Mouse (Mus musculus): ENCODE data around the gene Fbxo24. TPM values are rescaled to one million over a fixed set of nuclear protein-coding genes. Genes with fewer than 3 reads are reported as not detected.
A peak's percentile ranks its signal among the peaks of the same experiment; 100 is the strongest.

Fbxo24 gene
- polyA plus RNA-seq, 1 experiment from 2014 or later, result 0.16 TPM

GRCm38 (mm10) chr5:137590507-137590906 lies 38.3 kb downstream of the Fbxo24 start:
- no peaks in the 10 kb centered on the region; the same call in 1 of the 2 replicates for H3K9me3 ChIP-seq (ENCODE audit: control insufficient read depth, low read length)
- DNase-seq (ENCODE audit: low spot score, missing footprints) (no peak), ATAC-seq (ENCODE audit: low FRiP score) (no peak)
- H3K4me3 ChIP-seq (ENCODE audit: low read depth, low read length), result no peak overlapping the region
- WGBS, result 81% methylated on average over 5 of the region's 5 CpGs
- no peaks in the 10 kb centered on the region for H3K36me3 ChIP-seq (ENCODE audit: control insufficient read depth, insufficient read depth, low read length)
- no peak overlapping the region for H3K9ac ChIP-seq (ENCODE audit: low read length)
- H3K4me1 ChIP-seq (ENCODE audit: control insufficient read depth, insufficient read depth, low read length), result no peaks in the 10 kb centered on the region
- H3K4me2 ChIP-seq, result no peak overlapping the region
- H3K27ac ChIP-seq (ENCODE audit: low read depth, low read length), result no peak overlapping the region
- H3K27me3 ChIP-seq (ENCODE audit: control insufficient read depth, insufficient read depth, low read length), result no peaks in the 10 kb centered on the region

DNA sequence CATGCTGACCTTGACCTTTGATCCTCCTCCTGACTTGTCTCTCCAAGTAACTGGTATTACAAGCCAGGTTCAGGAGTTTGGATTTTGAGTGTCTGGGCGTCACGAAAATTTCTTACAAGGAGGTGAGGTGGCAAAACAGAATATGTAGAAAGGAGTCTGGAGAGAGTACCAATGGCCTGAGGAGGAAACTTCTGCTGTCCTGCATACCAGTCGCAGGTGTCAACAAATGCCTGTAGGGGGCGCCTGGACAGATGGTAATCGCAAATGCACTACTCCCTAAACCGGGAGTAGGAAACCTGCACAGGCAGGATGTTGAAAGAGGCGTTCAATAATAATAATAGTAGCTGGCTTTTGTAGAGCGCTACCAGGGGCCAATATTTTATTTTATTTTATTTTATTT lies 43.8 kb downstream of the Fbxo24 start:
- no peak for ATAC-seq (ENCODE audit: low FRiP score)
- DNase-seq (ENCODE audit: low spot score, missing footprints), result peak; percentile 86
- WGBS, result 33% methylated on average over 8 of the region's 8 CpGs

GRCm38 (mm10) chr5:137583670-137584169 lies 45.1 kb downstream of the Fbxo24 start:
- peaks cover 2% of the 10 kb centered on the region; the same call in 1 of the 2 replicates for H3K27me3 ChIP-seq (ENCODE audit: control insufficient read depth, insufficient read depth, low read length)
- peak overlapping the region; percentile 45 for H3K4me2 ChIP-seq
- H3K9me3 ChIP-seq (ENCODE audit: control insufficient read depth, low read length), result no peaks in the 10 kb centered on the region; the same call in 1 of the 2 replicates
- no peaks in the 10 kb centered on the region for H3K36me3 ChIP-seq (ENCODE audit: control insufficient read depth, insufficient read depth, low read length)
- H3K27ac ChIP-seq (ENCODE audit: low read depth, low read length), result no peak overlapping the region
- no peaks in the 10 kb centered on the region for H3K4me1 ChIP-seq (ENCODE audit: control insufficient read depth, insufficient read depth, low read length)
- ATAC-seq (ENCODE audit: low FRiP score) (peak; percentile 72), DNase-seq (ENCODE audit: low spot score, missing footprints) (peak; percentile 93)
- 10% methylated on average over 27 of the region's 27 CpGs for WGBS
- peak overlapping the region; percentile 49; the same call in 1 of the 2 replicates for H3K9ac ChIP-seq (ENCODE audit: low read length)
- H3K4me3 ChIP-seq (ENCODE audit: low read depth, low read length), result peak overlapping the region; percentile 24

More for the DNA sequence above, 43.8 kb downstream of the Fbxo24 start:
- Histone ChIP-seq H3K9me3 (ENCODE audit: control insufficient read depth, low read length) (no peaks in the 10 kb centered on the region; the same call in 1 of the 2 replicates), H3K4me2 (no peak overlapping the region), H3K27me3 (ENCODE audit: control insufficient read depth, insufficient read depth, low read length) (peaks cover 2% of the 10 kb centered on the region; the same call in 1 of the 2 replicates), H3K4me1 (ENCODE audit: control insufficient read depth, insufficient read depth, low read length) (no peaks in the 10 kb centered on the region), H3K36me3 (ENCODE audit: control insufficient read depth, insufficient read depth, low read length) (no peaks in the 10 kb centered on the region), H3K27ac (ENCODE audit: low read depth, low read length) (no peak overlapping the region), H3K9ac (ENCODE audit: low read length) (no peak overlapping the region), H3K4me3 (ENCODE audit: low read depth, low read length) (no peak overlapping the region)

GRCm38 (mm10) chr5:137582702-137583101 lies 46.1 kb downstream of the Fbxo24 start:
- 41% methylated on average over 8 of the region's 8 CpGs for WGBS
- Histone ChIP-seq H3K4me3 (ENCODE audit: low read depth, low read length) (no peak overlapping the region), H3K9ac (ENCODE audit: low read length) (no peak overlapping the region), H3K9me3 (ENCODE audit: control insufficient read depth, low read length) (no peaks in the 10 kb centered on the region), H3K27me3 (ENCODE audit: control insufficient read depth, insufficient read depth, low read length) (peaks cover 2% of the 10 kb centered on the region; the same call in 1 of the 2 replicates), H3K4me1 (ENCODE audit: control insufficient read depth, insufficient read depth, low read length) (no peaks in the 10 kb centered on the region), H3K27ac (ENCODE audit: low read depth, low read length) (no peak overlapping the region), H3K36me3 (ENCODE audit: control insufficient read depth, insufficient read depth, low read length) (no peaks in the 10 kb centered on the region), H3K4me2 (no peak overlapping the region)
- DNase-seq (ENCODE audit: low spot score, missing footprints) (no peak), ATAC-seq (ENCODE audit: low FRiP score) (0 out of 2 replicates have a peak, but pooled peaks have one; percentile 33)

GRCm38 (mm10) chr5:137580246-137580645 lies 48.6 kb downstream of the Fbxo24 start:
- no peak overlapping the region for H3K27ac ChIP-seq (ENCODE audit: low read depth, low read length)
- H3K27me3 ChIP-seq (ENCODE audit: control insufficient read depth, insufficient read depth, low read length), result peaks cover 2% of the 10 kb centered on the region; the same call in 1 of the 2 replicates
- 81% methylated on average over 6 of the region's 6 CpGs for WGBS
- H3K4me1 ChIP-seq (ENCODE audit: control insufficient read depth, insufficient read depth, low read length), result no peaks in the 10 kb centered on the region
- H3K36me3 ChIP-seq (ENCODE audit: control insufficient read depth, insufficient read depth, low read length), result no peaks in the 10 kb centered on the region
- no peaks in the 10 kb centered on the region for H3K9me3 ChIP-seq (ENCODE audit: control insufficient read depth, low read length)
- no peak for ATAC-seq (ENCODE audit: low FRiP score)
- H3K9ac ChIP-seq (ENCODE audit: low read length), result no peak overlapping the region
- no peak overlapping the region for H3K4me2 ChIP-seq
- no peak for DNase-seq (ENCODE audit: low spot score, missing footprints)
- H3K4me3 ChIP-seq (ENCODE audit: low read depth, low read length), result no peak overlapping the region

DNA sequence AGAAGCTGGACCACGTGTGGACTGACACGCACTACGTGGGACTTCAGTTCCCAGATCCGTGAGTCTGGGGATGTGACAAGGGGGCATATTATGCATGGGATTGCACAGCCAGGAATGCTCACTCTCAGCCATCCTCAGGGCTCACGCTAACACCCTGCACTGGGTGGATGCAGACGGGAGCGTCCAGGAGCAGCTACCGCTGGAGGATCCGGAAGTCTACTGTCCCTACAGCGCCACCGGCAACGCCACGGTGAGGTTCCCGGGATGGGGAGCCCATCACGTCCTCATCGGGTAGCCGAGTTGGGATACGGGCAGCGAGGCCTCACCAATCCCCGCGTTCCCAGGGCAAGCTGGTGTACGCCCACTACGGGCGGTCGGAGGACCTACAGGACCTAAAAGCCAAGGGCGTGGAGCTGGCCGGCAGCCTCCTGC lies 54.3 kb downstream of the Fbxo24 start:
- no peaks in the 10 kb centered on the region for H3K9me3 ChIP-seq (ENCODE audit: control insufficient read depth, low read length)
- H3K4me1 ChIP-seq (ENCODE audit: control insufficient read depth, insufficient read depth, low read length), result peaks cover 7% of the 10 kb centered on the region
- H3K27me3 ChIP-seq (ENCODE audit: control insufficient read depth, insufficient read depth, low read length), result no peaks in the 10 kb centered on the region
- peak overlapping the region; percentile 14 for H3K4me3 ChIP-seq (ENCODE audit: low read depth, low read length)
- DNase-seq (ENCODE audit: low spot score, missing footprints) (peak; percentile 92), ATAC-seq (ENCODE audit: low FRiP score) (peak; percentile 59)
- peak overlapping the region; percentile 48 for H3K4me2 ChIP-seq
- WGBS, result 7% methylated on average over 27 of the region's 27 CpGs
- no peaks in the 10 kb centered on the region for H3K36me3 ChIP-seq (ENCODE audit: control insufficient read depth, insufficient read depth, low read length)
- peak overlapping the region; percentile 50 for H3K9ac ChIP-seq (ENCODE audit: low read length)
- no peak overlapping the region for H3K27ac ChIP-seq (ENCODE audit: low read depth, low read length)

DNA sequence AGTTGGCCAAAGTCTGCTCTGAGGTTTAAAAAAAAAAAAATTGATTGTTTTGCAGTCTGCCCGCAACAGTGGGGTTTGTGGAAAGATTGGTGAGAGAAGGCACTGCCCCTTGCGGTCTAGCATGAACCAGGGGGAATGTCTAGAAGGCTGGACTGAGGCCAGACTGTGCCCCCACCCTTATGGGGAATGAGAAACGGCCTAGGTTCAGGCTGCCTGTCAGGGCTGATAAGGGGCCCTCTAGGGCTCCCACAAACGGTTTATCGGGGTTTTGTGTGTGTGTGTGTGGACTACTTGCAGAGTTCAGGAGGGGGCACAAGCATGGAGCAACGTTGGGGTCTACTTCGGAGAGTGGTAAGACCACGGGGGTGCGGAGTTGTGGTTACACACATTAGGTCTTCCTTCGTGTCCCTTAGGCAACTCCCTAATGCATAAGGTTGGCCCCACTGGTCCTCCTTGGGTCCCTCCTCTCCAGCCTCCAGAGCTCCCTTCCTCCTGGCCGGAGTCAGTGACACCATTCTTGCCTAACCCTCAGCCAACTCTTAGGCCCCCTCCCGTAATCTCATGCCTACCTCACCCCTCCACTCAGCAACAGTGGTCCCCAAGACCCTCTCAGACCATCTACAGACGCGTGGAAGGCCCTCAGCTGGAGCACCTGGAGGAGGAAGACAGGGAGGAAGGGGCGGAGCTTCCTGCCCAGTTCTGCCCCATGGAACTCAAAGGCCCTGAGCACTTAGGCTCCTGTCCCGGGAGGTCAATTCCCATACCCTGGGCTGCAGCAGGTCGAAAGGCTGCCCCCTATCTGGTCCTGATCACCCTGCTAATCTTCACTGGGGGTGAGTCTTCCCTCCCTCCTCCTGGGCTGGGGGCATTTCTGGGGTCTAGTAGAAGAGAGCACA lies 57.9 kb downstream of the Fbxo24 start:
- Histone ChIP-seq H3K9me3 (ENCODE audit: control insufficient read depth, low read length) (no peaks in the 10 kb centered on the region), H3K4me2 (no peak overlapping the region), H3K27ac (ENCODE audit: low read depth, low read length) (no peak overlapping the region), H3K9ac (ENCODE audit: low read length) (no peak overlapping the region), H3K4me3 (ENCODE audit: low read depth, low read length) (no peak overlapping the region), H3K27me3 (ENCODE audit: control insufficient read depth, insufficient read depth, low read length) (no peaks in the 10 kb centered on the region), H3K36me3 (ENCODE audit: control insufficient read depth, insufficient read depth, low read length) (no peaks in the 10 kb centered on the region), H3K4me1 (ENCODE audit: control insufficient read depth, insufficient read depth, low read length) (peaks cover 7% of the 10 kb centered on the region)
- DNase-seq (ENCODE audit: low spot score, missing footprints), result no peak
- 78% methylated on average over 17 of the region's 17 CpGs for WGBS
- ATAC-seq (ENCODE audit: low FRiP score), result no peak

DNA sequence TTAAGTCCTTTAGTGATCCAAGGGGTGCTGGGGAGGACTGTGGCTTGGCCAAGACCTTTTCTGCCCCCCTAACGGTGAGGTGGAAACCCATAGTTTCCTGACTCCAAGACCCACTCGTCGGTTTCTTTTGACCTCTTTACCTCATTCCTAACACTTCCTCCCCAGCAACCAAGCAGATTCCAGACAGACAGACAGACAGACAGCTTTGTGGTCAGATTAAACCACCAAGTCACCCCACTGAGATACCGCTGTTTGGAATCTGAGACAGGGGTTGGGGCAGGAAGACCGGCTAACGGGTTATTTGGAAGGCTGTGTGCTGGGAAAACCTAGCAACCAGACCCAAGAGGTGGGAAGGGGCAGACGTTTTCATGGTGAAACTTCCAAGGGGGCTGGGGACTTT lies 58.6 kb downstream of the Fbxo24 start:
- DNase-seq (ENCODE audit: low spot score, missing footprints) (no peak), ATAC-seq (ENCODE audit: low FRiP score) (no peak)
- Histone ChIP-seq H3K4me1 (ENCODE audit: control insufficient read depth, insufficient read depth, low read length) (peaks cover 7% of the 10 kb centered on the region), H3K36me3 (ENCODE audit: control insufficient read depth, insufficient read depth, low read length) (no peaks in the 10 kb centered on the region), H3K4me2 (no peak overlapping the region), H3K9ac (ENCODE audit: low read length) (no peak overlapping the region), H3K9me3 (ENCODE audit: control insufficient read depth, low read length) (no peaks in the 10 kb centered on the region), H3K4me3 (ENCODE audit: low read depth, low read length) (no peak overlapping the region), H3K27ac (ENCODE audit: low read depth, low read length) (no peak overlapping the region), H3K27me3 (ENCODE audit: control insufficient read depth, insufficient read depth, low read length) (no peaks in the 10 kb centered on the region)
- 42% methylated on average over 7 of the region's 7 CpGs for WGBS

DNA sequence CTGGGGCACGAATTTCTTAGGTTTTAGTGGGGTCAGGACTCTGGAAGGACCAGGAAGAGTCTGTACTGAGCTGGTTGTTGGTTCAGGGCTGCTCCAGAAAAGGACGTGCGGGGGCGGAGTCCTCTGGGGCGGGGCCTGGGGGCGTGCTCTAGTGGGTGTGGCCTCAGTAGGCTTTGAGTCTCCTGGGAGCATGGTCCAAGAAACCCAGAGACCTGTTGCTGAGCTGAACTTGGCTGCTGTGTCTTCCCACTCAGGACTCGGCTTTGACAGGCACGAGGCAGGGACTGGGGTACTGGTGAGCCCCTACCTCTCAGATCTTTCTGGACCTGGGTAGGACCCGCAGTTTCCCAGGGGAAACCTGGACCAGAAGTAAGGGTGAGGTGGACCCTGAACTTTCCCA lies 59.1 kb downstream of the Fbxo24 start, which contains the start of gene Tfr2:
Gene Tfr2, plus strand, starts transcription at position 176 of the 400 bp plus-strand sequence.
- ATAC-seq (ENCODE audit: low FRiP score) (no peak), DNase-seq (ENCODE audit: low spot score, missing footprints) (no peak)
- H3K4me2 ChIP-seq, result no peak within 1 kb of the TSS
- H3K27me3 ChIP-seq (ENCODE audit: control insufficient read depth, insufficient read depth, low read length), result no peaks in the 10 kb centered on the region
- no peaks in the 10 kb centered on the region for H3K9me3 ChIP-seq (ENCODE audit: control insufficient read depth, low read length)
- peaks cover 6% of the 10 kb centered on the region for H3K4me1 ChIP-seq (ENCODE audit: control insufficient read depth, insufficient read depth, low read length)
- no peak within 1 kb of the TSS for H3K4me3 ChIP-seq (ENCODE audit: low read depth, low read length)
- H3K9ac ChIP-seq (ENCODE audit: low read length), result no peak within 1 kb of the TSS
- H3K36me3 ChIP-seq (ENCODE audit: control insufficient read depth, insufficient read depth, low read length), result no peaks in the 10 kb centered on the region
- H3K27ac ChIP-seq (ENCODE audit: low read depth, low read length), result no peak within 1 kb of the TSS
- 32% methylated on average over 9 of the region's 9 CpGs for WGBS

Data from midbrain, embryonic 11.5 days (tissue).